Mouse (Mus musculus) limb, embryonic 15.5 days (tissue): ENCODE data around the gene AC109138.7. TPM values are rescaled to one million over a fixed set of nuclear protein-coding genes. Genes with fewer than 3 reads are reported as not detected.

Source experiments
- ATAC-seq: fragments of 200-750 bp; cut with Nextera tagmentation; 2 replicates; pipeline ENCODE4 v1.8.0; 2017; ENCODE audit warnings: low read depth, moderate TSS enrichment; ENCODE audit not compliant: insufficient number of reproducible peaks, low FRiP score, low TSS enrichment
- H3K27ac ChIP-seq: fragments of 300-500 bp; sonication (generic); 2 replicates; pipeline ENCODE4 v1.5.1; 2015; ENCODE audit warnings: moderate library complexity, mild to moderate bottlenecking, inconsistent platforms
- H3K27me3 ChIP-seq: fragments of 300-500 bp; sonication (generic); 2 replicates; pipeline ENCODE4 v1.6.1; 2015; ENCODE audit warnings: inconsistent platforms
- H3K36me3 ChIP-seq: fragments of 300-500 bp; sonication (generic); 2 replicates; pipeline ENCODE4 v1.6.1; 2015; ENCODE audit warnings: inconsistent platforms
- H3K4me1 ChIP-seq: fragments of 300-500 bp; sonication (generic); 2 replicates; pipeline ENCODE4 v1.6.1; 2015; ENCODE audit warnings: inconsistent platforms
- H3K4me2 ChIP-seq: fragments of 300-500 bp; sonication (generic); 2 replicates; pipeline ENCODE4 v1.6.1; 2015; ENCODE audit warnings: mild to moderate bottlenecking, inconsistent platforms
- H3K4me3 ChIP-seq: fragments of 300-500 bp; sonication (generic); 2 replicates; pipeline ENCODE4 v1.5.1; 2015; ENCODE audit warnings: mild to moderate bottlenecking, inconsistent platforms
- H3K9ac ChIP-seq: fragments of 300-500 bp; sonication (generic); 2 replicates; pipeline ENCODE4 v1.6.1; 2015; ENCODE audit warnings: inconsistent platforms
- H3K9me3 ChIP-seq: fragments of 300-500 bp; sonication (generic); 2 replicates; pipeline ENCODE4 v1.6.1; 2016; ENCODE audit warnings: inconsistent platforms
- WGBS: fragments of 180-500 bp; shearing (Covaris S2); methylation state at CpG from one replicate; pipeline ENCODE4 v1.1.7; 2015; 5-methylcytosine and 5-hydroxymethylcytosine counted together
- polyA plus RNA-seq: library from polyadenylated mRNA; unstranded; fragments of >200 nt; fragmentation: Nextera tagmentation; extraction: Ambion mirVana; gene quantifications from 2 replicates; pipeline ENCODE4 v1.2.1, GENCODE M21; 2015

Gene AC109138.7
- polyA plus RNA-seq, 1 experiment from 2014 or later, result not detected

DNA sequence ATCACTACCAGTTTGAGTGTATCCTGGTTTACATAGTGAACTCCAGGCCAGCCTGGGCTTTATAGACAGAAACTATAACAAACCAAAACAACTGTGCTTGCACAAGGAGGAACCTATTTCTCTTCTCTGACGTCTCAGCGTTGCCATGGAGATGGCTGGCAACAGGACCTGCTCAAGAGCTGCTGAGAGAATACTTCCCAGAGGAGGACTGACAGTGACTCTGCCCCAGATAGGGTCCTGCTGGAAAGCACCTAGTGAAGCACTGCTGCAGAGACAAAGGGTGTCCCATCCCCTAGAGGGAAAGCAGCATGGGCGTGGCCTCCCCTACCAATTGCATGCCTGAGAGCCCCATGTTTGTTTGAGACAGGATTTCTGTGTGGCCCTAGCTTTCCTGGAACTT is 32.3 kb upstream of the AC109138.7 start:
- Histone ChIP-seq H3K4me1 (peaks cover 11% of the 10 kb centered on the region), H3K9me3 (no peaks in the 10 kb centered on the region), H3K36me3 (no peaks in the 10 kb centered on the region), H3K27me3 (no peaks in the 10 kb centered on the region), H3K9ac (no peak overlapping the region), H3K4me3 (no peak overlapping the region), H3K4me2 (no peak overlapping the region), H3K27ac (no peak overlapping the region)
- no peak for ATAC-seq
- 37% methylated on average over 3 of the region's 3 CpGs for WGBS

DNA sequence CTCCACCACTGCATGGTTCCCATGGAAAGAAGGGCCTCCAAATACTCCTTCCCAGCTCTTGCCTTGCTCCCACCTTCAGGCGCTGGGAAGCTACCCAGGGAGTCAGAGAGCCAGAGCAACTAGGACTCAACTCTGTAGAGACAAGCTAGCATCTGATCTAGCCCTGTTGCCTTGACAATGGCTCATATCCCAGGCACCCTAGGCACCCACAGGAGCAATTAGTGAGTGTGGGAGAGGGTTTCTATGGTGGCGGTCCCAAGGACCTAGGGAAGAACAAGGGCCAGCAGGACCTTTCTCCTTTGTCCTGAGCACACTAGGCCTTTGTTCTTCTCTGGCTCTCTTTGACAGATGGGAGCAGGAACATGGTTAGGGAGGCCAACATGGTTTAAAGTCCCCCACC is 30.5 kb upstream of the AC109138.7 start:
- no peaks in the 10 kb centered on the region for H3K9me3 ChIP-seq
- H3K36me3 ChIP-seq, result no peaks in the 10 kb centered on the region
- no peak overlapping the region for H3K27ac ChIP-seq
- H3K27me3 ChIP-seq, result no peaks in the 10 kb centered on the region
- H3K4me2 ChIP-seq, result no peak overlapping the region
- no peak for ATAC-seq
- WGBS, result 86% methylated on average over 2 of the region's 2 CpGs
- no peak overlapping the region for H3K9ac ChIP-seq
- H3K4me1 ChIP-seq, result peaks cover 11% of the 10 kb centered on the region
- H3K4me3 ChIP-seq, result no peak overlapping the region

DNA sequence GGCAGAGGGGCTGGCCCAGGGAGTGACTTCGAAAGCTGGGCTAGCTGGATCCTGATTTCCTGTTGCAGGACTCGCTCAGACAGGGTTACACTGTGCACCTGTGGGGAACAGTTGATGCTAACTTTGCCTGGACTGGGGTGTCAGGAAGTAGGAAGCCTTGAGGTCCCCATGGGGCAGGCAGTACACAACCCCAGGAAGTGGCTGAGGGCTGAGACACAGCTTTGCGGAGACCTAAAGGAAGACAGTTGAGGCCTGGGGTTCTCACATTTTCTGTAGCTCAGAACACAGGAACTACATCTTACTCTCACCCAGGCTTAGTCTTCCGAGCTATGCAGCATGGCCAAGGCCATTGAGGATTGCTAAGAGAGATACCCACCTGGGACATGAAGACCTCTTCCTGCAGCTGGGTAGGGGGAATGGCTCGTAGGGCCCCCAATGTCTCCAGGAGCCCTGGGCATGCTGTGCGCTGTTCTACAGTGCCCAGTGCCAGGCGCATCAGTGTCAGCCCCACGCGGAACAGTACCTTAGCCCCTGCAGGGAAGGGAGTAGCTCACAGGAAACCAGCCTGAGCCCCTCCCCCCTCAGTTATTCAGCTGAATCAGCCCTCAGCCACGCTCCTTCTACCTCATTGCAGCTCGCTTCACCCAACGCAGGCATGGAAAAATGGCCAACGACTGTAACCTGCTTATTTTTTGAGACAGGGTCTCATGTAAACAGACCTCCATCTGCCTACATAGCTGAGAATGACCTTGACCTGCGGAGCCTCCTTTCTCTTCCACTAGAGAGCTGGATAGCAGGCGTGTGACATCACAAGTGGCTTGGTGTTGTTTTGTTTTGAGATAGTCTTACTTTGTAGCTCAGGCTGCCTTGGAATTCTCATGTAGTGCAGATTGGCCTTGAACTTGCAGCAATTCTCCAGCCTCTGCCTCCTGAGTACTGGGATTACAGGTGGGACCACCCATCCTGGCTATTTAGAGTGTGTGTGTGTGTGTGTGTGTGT is 28.9 kb upstream of the AC109138.7 start:
- WGBS, result 59% methylated on average over 15 of the region's 15 CpGs
- ATAC-seq, result no peak
- no peaks in the 10 kb centered on the region for H3K36me3 ChIP-seq
- no peak overlapping the region for H3K4me3 ChIP-seq
- H3K9ac ChIP-seq, result no peak overlapping the region
- H3K4me2 ChIP-seq, result no peak overlapping the region
- no peaks in the 10 kb centered on the region for H3K27me3 ChIP-seq
- no peaks in the 10 kb centered on the region for H3K9me3 ChIP-seq
- H3K4me1 ChIP-seq, result peaks cover 11% of the 10 kb centered on the region
- peak overlapping the region; percentile 34; the same call in 1 of the 2 replicates for H3K27ac ChIP-seq

DNA sequence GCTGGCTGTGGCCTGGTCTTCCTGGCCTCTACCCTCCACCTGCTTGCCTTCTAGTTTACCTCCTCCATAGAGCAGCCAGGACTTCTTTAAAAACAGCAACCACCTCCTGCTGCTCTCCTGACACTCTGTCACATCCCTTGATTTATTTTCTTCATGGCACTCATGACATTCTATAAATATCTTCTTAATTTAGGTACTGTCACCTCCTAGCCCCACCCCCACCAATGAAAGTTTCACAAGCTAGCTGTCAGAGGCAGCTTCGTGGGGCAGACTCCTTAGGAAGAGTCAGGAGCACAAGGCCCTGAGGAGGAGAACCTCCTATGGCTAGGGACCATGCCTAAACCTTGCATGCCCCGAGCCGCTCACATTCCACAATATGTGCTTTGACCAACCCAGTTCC is 26.9 kb upstream of the AC109138.7 start:
- H3K4me2 ChIP-seq, result no peak overlapping the region
- 58% methylated on average over 3 of the region's 3 CpGs for WGBS
- no peaks in the 10 kb centered on the region for H3K9me3 ChIP-seq
- no peak overlapping the region for H3K27ac ChIP-seq
- peaks cover 22% of the 10 kb centered on the region for H3K4me1 ChIP-seq
- H3K9ac ChIP-seq, result no peak overlapping the region
- no peaks in the 10 kb centered on the region for H3K27me3 ChIP-seq
- no peak for ATAC-seq
- H3K4me3 ChIP-seq, result no peak overlapping the region
- H3K36me3 ChIP-seq, result no peaks in the 10 kb centered on the region

DNA sequence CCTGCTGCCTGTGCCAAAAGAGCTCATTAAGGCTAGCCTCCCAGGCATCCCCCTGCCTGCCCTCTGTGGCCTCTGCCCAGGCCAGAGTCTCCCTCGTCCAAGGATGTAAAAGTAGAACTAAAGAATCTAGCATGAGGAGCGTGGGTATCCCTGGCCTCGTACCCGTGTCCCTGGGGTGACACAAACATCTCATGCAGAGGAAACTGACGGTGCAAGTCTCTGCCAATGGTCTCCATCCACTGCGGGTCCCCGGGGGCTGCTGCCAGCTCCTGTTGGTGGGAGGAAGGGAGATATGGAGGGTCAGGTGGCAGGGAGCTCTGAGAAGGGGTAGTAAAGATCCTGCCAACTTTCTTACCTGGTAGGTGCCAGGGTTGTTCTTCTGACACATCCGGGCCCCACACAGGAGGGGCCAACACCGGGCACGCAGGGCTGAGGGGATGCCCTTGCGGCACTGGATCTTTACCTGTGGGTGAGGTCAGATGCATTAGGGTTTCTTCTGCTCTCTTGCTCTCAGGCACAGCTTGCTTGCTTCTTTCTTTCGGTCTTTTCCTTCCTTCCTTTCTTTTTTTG is 25.0 kb upstream of the AC109138.7 start:
- Histone ChIP-seq H3K9ac (no peak overlapping the region), H3K36me3 (peaks cover 9% of the 10 kb centered on the region), H3K9me3 (no peaks in the 10 kb centered on the region), H3K27me3 (no peaks in the 10 kb centered on the region), H3K4me3 (no peak overlapping the region), H3K4me1 (peaks cover 37% of the 10 kb centered on the region), H3K27ac (no peak overlapping the region), H3K4me2 (no peak overlapping the region)
- 84% methylated on average over 12 of the region's 12 CpGs for WGBS
- no peak for ATAC-seq

DNA sequence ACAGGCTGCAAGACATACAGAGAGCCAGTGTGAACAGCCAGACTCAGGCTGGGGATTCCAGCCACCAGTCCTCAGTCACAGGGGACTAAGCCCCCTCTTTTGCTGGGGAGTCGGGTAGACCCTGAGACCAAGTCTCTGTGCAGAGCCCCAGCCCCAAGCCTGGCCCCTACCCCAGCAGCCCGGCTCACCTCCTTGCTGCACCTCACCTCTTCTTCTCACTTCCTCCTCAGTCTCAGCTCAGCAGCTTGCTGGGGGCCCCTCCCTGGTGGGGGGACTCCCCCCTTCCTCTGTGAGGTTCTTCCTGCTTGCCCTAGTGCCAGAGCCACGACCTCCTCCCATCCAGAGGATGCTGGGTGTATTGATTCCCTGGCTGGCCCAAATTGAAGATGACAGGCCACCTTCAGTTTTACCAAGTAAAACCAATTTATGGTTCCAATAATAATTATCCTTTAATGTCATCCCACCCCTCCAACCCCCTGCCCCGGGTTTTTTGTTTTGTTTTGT is 23.3 kb upstream of the AC109138.7 start, which contains the start of gene Tbc1d10c:
Tbc1d10c (minus strand) TSS at position 454 of the 504 bp plus-strand sequence.
- peak within 1 kb of the TSS; percentile 96 for H3K9ac ChIP-seq
- ATAC-seq, result no peak
- H3K9me3 ChIP-seq, result no peaks in the 10 kb centered on the region
- peak within 1 kb of the TSS; percentile 89 for H3K4me3 ChIP-seq
- no peaks in the 10 kb centered on the region for H3K27me3 ChIP-seq
- peaks cover 42% of the 10 kb centered on the region for H3K4me1 ChIP-seq
- H3K36me3 ChIP-seq, result peaks cover 27% of the 10 kb centered on the region
- H3K27ac ChIP-seq, result peak within 1 kb of the TSS; percentile 98
- WGBS, result 51% methylated on average over 4 of the region's 4 CpGs
- H3K4me2 ChIP-seq, result peak within 1 kb of the TSS; percentile 76

DNA sequence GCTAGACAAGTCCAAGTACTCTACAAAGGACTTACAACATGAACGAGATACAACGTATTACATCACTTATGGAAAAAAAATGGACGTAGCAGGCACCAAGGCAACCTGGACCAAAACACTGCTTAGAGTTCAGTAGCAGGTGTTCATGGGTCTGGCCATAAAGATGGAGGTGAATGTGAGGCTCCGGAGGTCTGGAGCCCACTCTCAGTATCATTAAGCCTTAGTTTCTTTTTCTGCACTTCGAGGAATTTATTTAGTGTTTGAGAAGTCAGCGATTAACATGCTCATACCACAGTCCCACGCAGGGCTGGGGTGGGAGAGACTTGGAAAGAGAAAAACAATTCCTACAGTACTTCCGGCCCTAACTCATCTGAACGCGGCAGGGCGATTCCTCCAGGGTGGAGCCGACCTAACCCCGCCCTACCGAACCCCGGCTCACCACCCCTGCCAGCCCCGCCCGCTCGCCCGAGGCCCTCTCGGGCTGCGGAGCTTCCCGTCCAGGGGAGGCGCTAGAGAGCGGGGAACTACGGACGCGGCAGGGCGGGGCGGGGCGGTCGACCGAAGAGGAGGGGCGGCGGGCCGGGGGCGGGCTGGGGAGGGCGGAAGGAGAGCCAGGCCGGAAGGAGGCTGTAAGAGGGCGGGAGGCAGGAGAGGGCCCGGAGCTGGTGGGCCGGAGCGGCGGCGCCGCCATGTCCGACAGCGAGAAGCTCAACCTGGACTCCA is 22.5 kb upstream of the AC109138.7 start, which contains the start of gene Ppp1ca:
Ppp1ca (plus strand) TSS at position 538 of the 723 bp plus-strand sequence.
- 2% methylated on average over 39 of the region's 47 CpGs for WGBS
- Histone ChIP-seq H3K36me3 (peaks cover 35% of the 10 kb centered on the region), H3K9ac (peak within 1 kb of the TSS; percentile 96), H3K27ac (peak within 1 kb of the TSS; percentile 98), H3K9me3 (no peaks in the 10 kb centered on the region), H3K4me1 (peaks cover 50% of the 10 kb centered on the region), H3K4me3 (peak within 1 kb of the TSS; percentile 89), H3K27me3 (no peaks in the 10 kb centered on the region), H3K4me2 (peak within 1 kb of the TSS; percentile 76)
- ATAC-seq, result peak; percentile 93

DNA sequence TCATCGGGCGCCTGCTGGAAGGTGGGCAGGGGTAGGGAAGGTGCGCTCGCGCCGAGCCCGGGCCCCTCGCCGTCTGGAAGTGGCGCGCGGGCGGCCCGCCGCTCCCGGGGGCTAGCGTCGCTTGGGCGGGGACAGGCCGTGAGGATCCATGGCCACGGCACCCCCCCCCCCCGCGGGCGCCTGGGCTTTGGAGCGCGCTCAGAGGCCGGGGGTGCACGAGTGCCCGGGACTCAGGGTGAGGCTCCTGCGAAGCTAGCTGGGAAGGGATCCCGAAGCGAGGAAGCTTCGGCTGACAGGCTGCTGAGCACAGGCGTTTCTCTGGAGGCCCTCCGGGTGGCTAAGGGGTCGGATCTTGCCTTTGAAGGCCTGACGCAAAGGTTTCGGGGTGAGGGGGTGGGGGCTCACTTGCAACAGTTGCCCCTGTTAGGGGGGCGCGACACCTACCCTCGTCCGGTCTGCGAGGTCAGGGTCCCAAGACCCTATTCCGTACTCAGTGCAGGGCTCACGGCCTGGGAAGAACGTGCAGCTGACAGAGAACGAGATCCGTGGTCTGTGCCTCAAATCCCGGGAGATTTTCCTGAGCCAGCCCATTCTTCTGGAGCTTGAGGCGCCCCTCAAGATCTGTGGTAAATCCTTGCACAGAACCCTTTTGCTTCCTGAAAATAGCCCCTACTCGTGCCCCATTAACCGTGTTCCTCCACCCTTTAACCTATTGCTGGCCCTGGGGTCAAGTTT is 21.7 kb upstream of the AC109138.7 start:
- Histone ChIP-seq H3K36me3 (peaks cover 42% of the 10 kb centered on the region), H3K27me3 (no peaks in the 10 kb centered on the region), H3K4me1 (peaks cover 56% of the 10 kb centered on the region), H3K9me3 (no peaks in the 10 kb centered on the region), H3K9ac (peak overlapping the region; percentile 96), H3K27ac (peak overlapping the region; percentile 98), H3K4me2 (peak overlapping the region; percentile 76), H3K4me3 (peak overlapping the region; percentile 89)
- WGBS, result under 1% methylated on average over 48 of the region's 52 CpGs
- peak; percentile 16 for ATAC-seq

DNA sequence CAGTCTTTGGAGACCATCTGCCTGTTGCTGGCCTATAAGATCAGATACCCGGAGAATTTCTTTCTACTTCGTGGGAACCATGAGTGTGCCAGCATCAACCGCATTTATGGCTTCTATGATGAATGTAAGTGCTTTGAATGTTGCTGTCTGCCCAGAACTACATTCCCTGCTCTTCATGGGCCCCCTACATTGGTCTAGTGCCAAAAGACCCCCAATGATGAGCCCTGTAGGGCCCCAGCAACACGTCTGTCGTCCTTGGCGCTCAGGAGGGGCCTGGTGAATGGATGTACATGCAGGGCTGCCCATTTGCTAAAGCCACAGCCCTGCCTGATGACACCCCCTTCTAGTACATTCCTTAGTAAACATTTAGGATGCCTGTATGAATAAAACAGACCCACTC is 21.0 kb upstream of the AC109138.7 start:
- Histone ChIP-seq H3K4me1 (peaks cover 57% of the 10 kb centered on the region), H3K27ac (peak overlapping the region; percentile 98; the same call in 1 of the 2 replicates), H3K4me2 (peak overlapping the region; percentile 76), H3K9me3 (no peaks in the 10 kb centered on the region), H3K27me3 (no peaks in the 10 kb centered on the region), H3K4me3 (peak overlapping the region; percentile 89), H3K9ac (peak overlapping the region; percentile 96), H3K36me3 (peaks cover 47% of the 10 kb centered on the region)
- 56% methylated on average over 6 of the region's 6 CpGs for WGBS
- ATAC-seq, result no peak

DNA sequence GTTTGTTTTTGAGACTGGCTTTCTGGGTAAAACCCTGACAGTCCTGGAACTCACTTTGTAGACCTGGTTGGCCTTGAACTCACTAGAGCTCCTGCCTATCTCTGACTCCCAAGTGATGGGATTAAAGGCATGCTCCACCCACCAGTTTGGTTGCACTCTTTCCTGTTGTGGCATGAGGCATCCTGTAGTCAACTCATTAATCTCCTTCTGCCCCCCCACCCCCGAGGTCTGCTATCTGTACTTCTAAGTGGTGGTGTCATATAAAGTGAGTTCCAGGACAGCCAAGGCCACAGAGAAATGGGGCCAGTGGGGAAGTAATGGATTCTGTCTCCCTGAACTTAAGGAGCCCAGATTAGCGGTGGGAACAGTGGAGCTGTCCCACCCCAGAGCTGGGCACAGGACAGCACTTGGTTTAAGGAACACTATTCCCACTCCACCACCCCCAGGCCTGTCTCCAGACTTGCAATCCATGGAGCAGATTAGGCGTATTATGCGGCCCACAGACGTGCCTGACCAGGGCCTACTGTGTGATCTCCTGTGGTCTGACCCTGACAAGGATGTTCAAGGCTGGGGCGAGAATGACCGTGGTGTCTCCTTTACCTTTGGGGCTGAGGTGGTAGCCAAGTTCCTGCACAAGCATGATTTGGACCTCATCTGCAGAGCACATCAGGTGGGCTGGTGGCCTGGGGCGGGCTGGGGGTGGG is 20.0 kb upstream of the AC109138.7 start:
- no peak overlapping the region for H3K4me2 ChIP-seq
- WGBS, result 86% methylated on average over 8 of the region's 8 CpGs
- H3K9me3 ChIP-seq, result no peaks in the 10 kb centered on the region
- ATAC-seq, result no peak
- peaks cover 57% of the 10 kb centered on the region for H3K4me1 ChIP-seq
- peaks cover 56% of the 10 kb centered on the region for H3K36me3 ChIP-seq
- no peak overlapping the region for H3K4me3 ChIP-seq
- H3K27ac ChIP-seq, result no peak overlapping the region
- no peak overlapping the region for H3K9ac ChIP-seq
- H3K27me3 ChIP-seq, result no peaks in the 10 kb centered on the region
